Mouse (Mus musculus) embryonic stem cell, embryonic (primary cell): ENCODE data around the gene Rnf26.

Source experiments
- CTCF ChIA-PET, 4 experiments: fragments of 300-600 bp in 2 of 4; fragments of 350-600 bp in 2 of 4; sonication (Branson Sonifier 250); formaldehyde crosslinking; loops; one replicate each; lab custom pipeline; 2022; ENCODE audit warnings: inconsistent platforms in 2 of 4; lab: Charles Lee
- POLR2A ChIA-PET, 4 experiments: fragments of 300-600 bp in 2 of 4; fragments of 350-600 bp in 2 of 4; sonication (Branson Sonifier 250); formaldehyde crosslinking; loops; one replicate each; lab custom pipeline; 2022; ENCODE audit warnings: antibody characterized with exemption in 4 of 4, inconsistent platforms in 1 of 4; lab: Charles Lee

Rnf26 gene

DNA sequence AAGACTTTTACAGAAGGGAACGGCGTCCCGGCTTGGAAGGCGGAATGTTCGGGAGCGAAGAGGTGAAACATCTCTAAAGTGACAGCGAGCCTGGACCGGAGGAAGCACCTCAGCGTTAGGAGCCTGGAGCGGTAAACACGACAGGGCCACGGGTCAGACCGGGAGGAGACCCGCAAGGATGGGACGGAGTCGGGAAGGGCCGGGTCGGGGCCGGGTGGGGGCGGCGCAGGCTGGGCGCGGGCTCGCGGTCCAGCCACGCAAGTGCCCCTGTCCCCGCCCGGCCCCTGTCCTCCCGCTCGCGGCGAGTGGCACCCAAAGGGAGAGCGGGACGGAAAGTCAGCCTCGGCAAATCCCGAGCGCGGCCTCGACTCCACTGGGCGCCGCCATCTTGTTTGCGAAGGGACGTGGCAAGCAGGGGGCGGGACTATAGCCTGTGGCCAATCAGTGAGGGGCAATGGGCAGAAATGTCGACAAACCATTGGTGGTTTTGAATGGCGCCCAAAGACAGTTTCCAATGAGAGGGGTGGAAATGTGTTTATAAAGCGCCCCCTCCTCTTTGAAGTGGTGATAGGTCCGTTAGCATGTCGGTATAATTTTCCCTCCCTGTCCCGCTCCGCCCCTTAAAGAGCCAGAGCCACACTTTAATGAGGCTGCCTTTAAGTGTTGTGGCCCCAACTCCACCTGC lies at the start of gene Rnf26, which contains the start of gene Gm49380:
Gene Rnf26 (minus strand): TSS at position 413 of the 685 bp plus-strand sequence.
Gene Gm49380 (minus strand): TSS at position 396 of the 685 bp plus-strand sequence.
- ChIA-PET CTCF (interaction anchor here (0.6 to 5.2 kb wide), 6 partner anchors 11 to 340 kb away, joined by 3 to 50 read pairs (median 4); no protein-coding TSS in a partner anchor), POLR2A (interaction anchor here in 3 of 4 experiments (0.8 to 2.0 kb wide), 22 partner anchors 9 to 248 kb away, joined by 3 to 11 read pairs (median 4); partner anchors contain the start of genes Cbl (in 2 of the 3), H2afx (in 2 of the 3) and Vps11 (in 2 of the 3))

DNA sequence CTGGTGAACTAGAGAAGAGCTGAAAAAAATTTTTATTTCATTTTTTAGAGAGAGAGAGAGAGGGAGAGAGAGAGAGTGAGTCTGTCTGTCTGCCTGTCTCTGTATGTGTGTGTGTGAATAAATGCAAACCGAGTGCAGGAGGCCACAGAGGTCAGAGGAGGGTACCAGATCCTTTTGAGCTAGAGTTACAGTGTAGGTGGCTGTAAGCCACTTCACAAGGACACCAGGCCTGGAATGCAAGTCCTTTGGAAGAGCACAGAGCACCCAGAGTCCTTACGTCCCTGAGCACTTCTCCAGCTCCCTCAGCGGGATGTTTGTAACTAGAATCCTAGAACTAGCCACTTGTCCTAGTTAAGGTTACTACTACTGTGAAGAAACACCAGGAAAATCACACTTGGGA lies 46.6 kb upstream of the Rnf26 start:
- POLR2A ChIA-PET, result interaction anchor here in 1 of 4 experiments (0.8 to 2.2 kb wide), 5 partner anchors 8 to 101 kb away, joined by 3 to 15 read pairs (median 4); no protein-coding TSS in a partner anchor
- CTCF ChIA-PET, result interaction anchor here in 3 of 4 experiments (0.6 to 1.3 kb wide), 4 partner anchors 13 to 83 kb away, joined by 3 to 4 read pairs (median 3); no protein-coding TSS in a partner anchor

DNA sequence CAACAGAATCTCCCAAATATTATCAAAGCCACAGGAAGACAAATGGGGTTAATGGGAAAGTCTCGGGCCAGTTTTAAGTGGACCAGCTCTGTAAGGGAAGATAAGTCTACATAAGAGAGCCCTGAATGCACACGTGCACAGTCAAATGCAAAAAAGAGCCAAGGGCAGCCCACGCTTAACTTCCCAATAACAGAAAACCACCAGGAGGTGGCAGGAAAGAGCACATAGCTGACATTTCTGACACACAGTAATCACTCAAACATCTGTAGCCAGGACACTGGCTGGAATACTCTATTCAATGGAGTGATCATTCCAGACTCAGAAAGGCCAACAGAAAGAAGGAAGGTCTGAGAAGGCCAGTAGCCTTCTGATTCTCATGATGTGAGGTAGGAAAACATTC lies 34.0 kb upstream of the Rnf26 start:
- ChIA-PET POLR2A (interaction anchor here in 2 of 4 experiments (0.8 to 1.6 kb wide), 7 partner anchors 11 to 197 kb away, joined by 3 to 4 read pairs (median 3); partner anchors contain the start of genes Cbl (in 1 of the 2), H2afx (in 1 of the 2) and Hmbs (in 1 of the 2)), CTCF (interaction anchor here in 3 of 4 experiments (0.7 to 1.5 kb wide), 11 partner anchors 11 to 162 kb away, joined by 3 to 16 read pairs (median 4); partner anchors contain the start of gene Mcam (in 1 of the 3))

DNA sequence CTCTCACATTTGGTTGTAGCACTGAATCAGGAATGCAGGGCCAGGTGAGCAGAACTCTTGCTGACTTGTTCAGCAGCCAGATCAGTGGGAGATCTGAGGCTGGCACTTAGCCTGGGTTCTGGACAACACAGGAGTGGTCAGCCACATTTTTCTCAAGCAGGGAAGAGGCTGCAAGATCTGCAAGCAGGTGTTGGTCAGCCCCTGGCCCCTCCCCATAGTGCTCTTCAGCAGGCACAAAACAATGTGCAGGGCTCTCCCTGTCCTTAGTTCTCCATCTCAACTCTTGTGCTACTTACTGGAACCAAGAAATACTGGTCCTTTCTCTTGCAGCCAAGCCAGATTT lies 31.4 kb upstream of the Rnf26 start:
- ChIA-PET POLR2A (interaction anchor here in 2 of 4 experiments (0.6 to 10.1 kb wide), 11 partner anchors 10 to 190 kb away, joined by 3 to 72 read pairs (median 4); partner anchors contain the start of genes H2afx (in 1 of the 2) and Mcam (in 1 of the 2)), CTCF (interaction anchor here (0.5 to 1.5 kb wide), 18 partner anchors 9 to 827 kb away, joined by 3 to 6 read pairs (median 4); partner anchors contain the start of genes Dpagt1 (in 1 of the 4) and H2afx (in 1 of the 4))

DNA sequence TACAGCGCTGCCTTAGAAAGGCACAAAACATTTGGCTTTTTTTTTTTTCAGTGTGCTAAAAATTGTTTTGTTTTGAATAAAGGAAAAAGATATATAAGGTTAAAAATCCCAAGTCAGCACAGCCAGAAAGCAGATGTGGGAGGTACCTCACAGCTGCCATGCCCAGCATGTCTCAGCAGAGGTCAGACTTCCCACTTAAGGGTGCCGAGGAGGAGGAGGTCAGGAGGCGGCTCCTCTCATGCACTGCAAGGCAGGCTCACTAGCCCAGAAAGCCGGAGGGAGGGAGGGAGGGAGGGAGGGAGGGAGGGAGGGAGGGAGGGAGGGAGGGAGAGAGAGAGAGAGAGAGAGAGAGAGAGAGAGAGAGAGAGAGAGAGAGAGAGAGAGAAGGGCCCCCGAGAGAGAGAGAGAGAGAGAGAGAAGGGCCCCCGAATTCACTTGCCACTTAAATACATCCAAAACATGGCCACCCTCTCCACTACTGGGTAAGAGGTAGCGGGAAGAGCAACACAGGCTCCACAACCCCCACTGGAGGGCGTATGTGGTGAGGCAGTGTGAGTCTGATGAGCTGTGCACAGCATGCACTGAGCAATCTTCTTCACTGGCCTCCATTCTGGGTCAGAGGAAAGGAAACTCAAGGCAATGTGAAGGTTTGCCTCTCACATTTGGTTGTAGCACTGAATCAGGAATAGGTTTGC lies 30.9 kb upstream of the Rnf26 start:
- POLR2A ChIA-PET, result interaction anchor here in 2 of 4 experiments (0.6 to 10.1 kb wide), 13 partner anchors 9 to 273 kb away, joined by 3 to 72 read pairs (median 4); partner anchors contain the start of genes H2afx (in 1 of the 2) and Mcam (in 1 of the 2)
- CTCF ChIA-PET, result interaction anchor here (0.5 to 1.5 kb wide), 26 partner anchors 8 to 826 kb away, joined by 3 to 9 read pairs (median 4); partner anchors contain the start of genes Abcg4 (in 1 of the 4), Cbl (in 1 of the 4), Dpagt1 (in 1 of the 4) and H2afx (in 1 of the 4)

DNA sequence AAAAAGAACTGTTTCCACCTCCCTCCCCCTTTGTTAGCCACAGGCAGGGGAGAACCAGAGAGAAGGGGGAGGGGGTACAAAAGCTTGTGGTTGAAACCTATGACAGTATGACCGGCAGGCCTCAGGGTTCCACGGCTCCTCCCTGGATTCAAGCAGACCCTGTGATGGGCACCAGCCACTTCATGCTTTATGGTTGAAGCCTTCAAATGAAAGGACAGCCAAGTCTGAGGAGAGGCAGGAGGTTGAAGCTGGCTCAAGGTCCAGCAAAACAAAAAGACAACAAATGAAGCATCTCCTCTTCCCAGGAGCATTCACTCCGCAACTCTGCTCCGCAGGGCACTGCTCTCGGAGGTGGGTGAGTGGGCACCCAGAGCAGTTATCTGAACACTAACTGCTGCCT lies 30.1 kb upstream of the Rnf26 start:
- ChIA-PET CTCF (interaction anchor here in 2 of 4 experiments (0.5 to 1.4 kb wide), 7 partner anchors 9 to 149 kb away, joined by 3 to 9 read pairs (median 4); partner anchors contain the start of genes Abcg4 (in 1 of the 2) and Cbl (in 1 of the 2)), POLR2A (interaction anchor here in 2 of 4 experiments (0.6 to 10.1 kb wide), 12 partner anchors 8 to 710 kb away, joined by 3 to 72 read pairs (median 6); partner anchors contain the start of genes Cbl (in 1 of the 2), H2afx (in 1 of the 2), Hmbs (in 1 of the 2) and Mcam (in 1 of the 2))

DNA sequence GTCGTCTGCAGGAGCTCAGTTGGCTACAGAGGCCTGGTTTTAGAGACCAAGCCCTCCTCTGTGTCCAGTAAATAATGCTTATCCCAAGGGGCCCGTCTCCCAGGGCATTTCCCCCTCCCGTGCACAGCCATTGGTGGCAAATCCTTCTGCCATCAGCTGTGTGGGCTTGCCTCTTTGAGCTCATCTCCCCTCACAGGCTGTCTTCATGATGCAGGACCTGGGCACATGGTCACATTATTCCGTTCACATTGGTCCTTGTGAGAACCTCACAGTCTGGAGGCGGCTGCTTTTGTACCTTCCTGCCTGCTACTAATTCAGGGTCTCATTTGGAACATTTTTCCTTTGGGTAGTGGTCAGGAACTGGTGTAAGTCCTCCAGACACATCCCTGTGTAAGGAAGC lies 28.6 kb upstream of the Rnf26 start:
- CTCF ChIA-PET, result interaction anchor here (0.5 to 1.2 kb wide), 7 partner anchors 12 to 514 kb away, joined by 3 to 7 read pairs (median 4); no protein-coding TSS in a partner anchor
- POLR2A ChIA-PET, result interaction anchor here in 3 of 4 experiments (0.6 to 10.1 kb wide), 13 partner anchors 8 to 193 kb away, joined by 3 to 72 read pairs (median 5); partner anchors contain the start of genes H2afx (in 2 of the 3), Cbl (in 1 of the 3) and Hinfp (in 1 of the 3)

DNA sequence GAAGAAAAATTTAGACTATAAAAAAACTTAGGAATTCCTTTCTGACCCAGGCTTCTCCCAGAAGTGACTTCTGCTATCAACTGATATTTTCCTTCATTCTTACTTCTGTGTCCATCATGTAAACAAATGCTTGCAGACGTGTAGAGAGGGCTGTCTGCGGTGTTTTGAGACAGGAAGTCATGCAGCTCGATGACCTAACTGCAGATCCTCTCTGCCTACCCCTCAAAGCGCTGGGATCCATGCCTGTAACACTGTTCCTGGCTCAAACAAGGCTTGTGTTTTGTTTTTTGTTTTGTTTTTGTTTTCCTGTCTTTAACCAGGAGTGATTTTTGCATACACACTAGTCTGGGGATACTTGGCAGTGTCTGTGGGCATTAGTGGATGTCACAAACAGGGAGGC lies 24.5 kb upstream of the Rnf26 start:
- ChIA-PET CTCF (no interaction called here), POLR2A (interaction anchor here in 2 of 4 experiments (3.9 to 10.1 kb wide), 2 partner anchors 9 to 12 kb away, joined by 20 to 72 read pairs; no protein-coding TSS in a partner anchor)

DNA sequence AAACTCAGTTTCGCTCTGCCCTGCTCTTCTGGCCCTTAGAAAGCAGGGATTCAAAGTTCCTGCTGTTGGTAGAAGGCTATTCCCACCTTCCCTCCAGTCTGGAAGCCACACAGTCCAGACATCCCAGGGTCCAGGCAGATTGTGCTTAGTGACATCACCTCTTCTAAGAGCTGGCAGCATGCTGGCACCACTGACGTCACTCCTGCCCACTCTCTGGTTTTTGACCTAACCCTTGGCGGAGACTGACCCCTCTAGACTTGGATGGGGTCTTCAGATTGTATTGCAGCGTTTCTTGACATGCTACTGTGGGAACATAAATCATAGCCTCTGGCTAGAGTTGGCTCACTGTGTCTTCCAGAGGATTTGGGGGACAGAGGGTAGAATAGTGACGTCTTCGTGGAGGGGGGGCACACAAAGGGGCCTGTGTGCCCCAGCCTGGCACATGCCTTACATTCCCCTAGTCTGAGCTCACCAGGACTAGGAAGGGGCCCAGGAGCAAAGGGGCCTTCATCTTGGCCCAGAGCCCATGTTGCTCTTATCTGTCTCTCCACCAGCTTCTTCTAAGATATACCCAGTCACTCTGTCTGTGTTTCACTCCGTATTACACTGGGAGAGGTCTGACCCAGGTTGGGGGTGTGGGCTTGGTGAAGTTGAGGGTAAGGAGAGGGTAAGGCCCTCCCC lies 22.6 kb upstream of the Rnf26 start:
- POLR2A ChIA-PET, result interaction anchor here in 2 of 4 experiments (1.0 to 11.4 kb wide), 19 partner anchors 7 to 1365 kb away, joined by 3 to 104 read pairs (median 5); partner anchors contain the start of genes Abcg4 (in 1 of the 2), Cbl (in 1 of the 2), Ccdc84 (in 1 of the 2) and H2afx (in 1 of the 2)
- CTCF ChIA-PET, result interaction anchor here in 3 of 4 experiments (0.7 to 2.9 kb wide), 10 partner anchors 9 to 41 kb away, joined by 3 to 13 read pairs (median 4); no protein-coding TSS in a partner anchor

DNA sequence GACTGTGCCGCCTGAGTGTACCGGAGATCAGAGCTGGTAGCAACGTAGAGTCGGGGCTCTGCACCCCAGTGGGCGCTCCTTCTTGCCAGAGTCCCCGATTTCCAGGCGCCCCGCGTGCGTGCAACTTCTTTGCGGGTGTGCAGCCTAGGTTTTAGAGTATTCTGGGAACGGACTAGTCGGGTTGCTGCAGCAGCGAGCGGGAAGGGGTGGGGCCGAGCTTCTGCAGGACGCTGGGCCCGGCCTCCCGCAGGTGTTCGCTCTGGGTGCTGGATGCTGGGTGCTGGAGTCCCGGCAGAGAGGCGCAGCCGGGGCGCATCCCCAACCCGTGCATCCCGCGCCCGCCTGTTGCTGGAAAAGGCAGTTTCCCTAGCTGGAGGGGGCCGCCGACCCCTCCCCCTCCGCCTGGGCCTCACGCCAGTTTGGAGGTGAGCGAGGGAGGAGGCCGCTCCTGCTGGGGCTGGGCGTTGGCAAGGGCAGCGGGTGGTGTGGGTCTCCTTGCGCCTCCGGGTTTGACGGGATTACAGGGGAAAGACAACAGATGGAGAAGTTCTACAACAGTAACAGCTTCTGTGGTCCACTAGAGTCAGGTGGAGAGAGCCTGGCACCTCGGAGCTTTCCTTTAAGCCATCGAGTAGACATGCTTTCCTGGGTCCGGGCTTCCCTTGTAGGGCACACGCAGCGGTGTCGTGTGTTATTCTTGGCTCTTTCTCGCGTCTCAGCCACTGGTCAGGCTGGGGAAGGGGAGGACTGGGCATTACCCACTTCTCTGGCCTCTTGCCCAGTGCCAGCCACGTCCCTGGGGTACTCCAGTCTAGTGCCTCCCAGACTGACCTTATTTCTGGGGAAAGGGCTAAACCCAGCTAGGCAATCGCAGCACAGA lies 21.8 kb upstream of the Rnf26 start:
- POLR2A ChIA-PET, result interaction anchor here in 3 of 4 experiments (0.5 to 11.4 kb wide), 25 partner anchors 9 to 1366 kb away, joined by 3 to 104 read pairs (median 4); partner anchors contain the start of genes Vps11 (in 2 of the 3), Abcg4 (in 1 of the 3), Cbl (in 1 of the 3) and Ccdc84 (in 1 of the 3)
- CTCF ChIA-PET, result interaction anchor here (0.7 to 2.9 kb wide), 15 partner anchors 9 to 244 kb away, joined by 3 to 13 read pairs (median 3); partner anchors contain the start of genes Hyou1 (in 1 of the 4) and Vps11 (in 1 of the 4)

DNA sequence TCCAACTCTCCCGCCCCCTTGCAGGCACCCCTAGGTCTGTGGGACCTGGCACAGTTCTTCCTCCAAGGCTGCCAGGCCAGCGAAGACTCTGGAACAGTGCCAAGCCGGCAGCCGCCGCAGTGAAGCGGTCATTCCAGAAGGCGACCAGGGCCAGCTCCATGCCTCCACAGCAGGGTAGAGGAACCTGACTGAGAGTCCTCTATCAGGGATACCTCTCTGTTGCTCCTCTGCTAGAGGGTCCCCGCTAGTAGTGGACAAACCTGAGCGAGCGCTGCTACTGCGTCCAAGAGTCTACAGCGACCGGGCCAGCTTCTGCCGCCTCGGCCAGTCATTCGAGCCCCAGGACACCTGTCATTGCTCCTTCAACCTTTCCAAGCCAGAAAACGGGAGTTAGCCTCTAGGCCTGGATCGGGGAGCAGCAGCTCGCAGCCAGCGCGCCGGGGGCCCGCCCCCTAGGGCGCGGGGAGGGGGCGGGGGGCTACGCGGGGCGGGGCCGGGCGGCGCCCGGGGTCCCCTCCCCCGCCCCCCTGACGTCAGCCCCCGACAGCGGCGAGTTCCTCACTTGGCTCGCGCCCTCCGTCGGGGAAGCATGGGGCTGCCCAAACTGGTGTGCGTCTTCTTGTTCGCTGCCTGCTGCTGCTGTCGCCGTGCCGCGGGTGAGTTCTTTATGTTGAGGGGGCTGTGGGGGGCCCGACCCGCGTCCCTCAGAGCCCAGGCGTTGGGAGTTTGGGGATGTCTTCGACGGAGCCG lies 21.0 kb upstream of the Rnf26 start, which contains the start of gene Mcam:
Gene Mcam (plus strand): TSS at position 369 of the 750 bp plus-strand sequence.
- ChIA-PET POLR2A (interaction anchor here in 3 of 4 experiments (0.5 to 11.4 kb wide), 25 partner anchors 8 to 471 kb away, joined by 3 to 104 read pairs (median 4); partner anchors contain the start of genes Vps11 (in 2 of the 3), Abcg4 (in 1 of the 3), Cbl (in 1 of the 3) and Ccdc84 (in 1 of the 3)), CTCF (interaction anchor here in 3 of 4 experiments (0.8 to 2.9 kb wide), 11 partner anchors 8 to 245 kb away, joined by 3 to 13 read pairs (median 3); partner anchors contain the start of genes Hyou1 (in 1 of the 3) and Vps11 (in 1 of the 3))

DNA sequence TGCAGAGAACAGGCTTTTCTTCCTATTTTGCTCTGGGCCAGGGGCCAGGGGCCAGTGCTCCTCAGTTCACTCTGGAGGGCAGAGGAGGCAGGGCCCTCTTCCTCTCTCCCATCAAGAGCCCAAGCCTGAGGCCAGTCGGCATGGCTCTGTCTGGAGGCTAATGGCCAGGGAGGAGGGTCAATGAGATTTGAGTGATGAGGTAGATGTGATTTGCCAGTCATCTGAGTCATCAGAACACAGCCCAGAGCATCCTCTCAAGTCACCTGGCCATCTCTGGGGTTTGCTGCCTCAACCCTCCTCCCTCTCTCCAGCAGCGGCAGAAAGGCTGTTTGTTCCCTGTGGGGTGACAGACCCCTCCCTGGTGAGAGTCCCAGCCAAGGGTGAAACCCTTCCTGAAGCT lies 20.0 kb upstream of the Rnf26 start:
- ChIA-PET POLR2A (interaction anchor here in 2 of 4 experiments (0.8 to 11.4 kb wide), 5 partner anchors 11 to 201 kb away, joined by 3 to 104 read pairs (median 4); partner anchors contain the start of genes Cbl (in 1 of the 2) and H2afx (in 1 of the 2)), CTCF (no interaction called here)

DNA sequence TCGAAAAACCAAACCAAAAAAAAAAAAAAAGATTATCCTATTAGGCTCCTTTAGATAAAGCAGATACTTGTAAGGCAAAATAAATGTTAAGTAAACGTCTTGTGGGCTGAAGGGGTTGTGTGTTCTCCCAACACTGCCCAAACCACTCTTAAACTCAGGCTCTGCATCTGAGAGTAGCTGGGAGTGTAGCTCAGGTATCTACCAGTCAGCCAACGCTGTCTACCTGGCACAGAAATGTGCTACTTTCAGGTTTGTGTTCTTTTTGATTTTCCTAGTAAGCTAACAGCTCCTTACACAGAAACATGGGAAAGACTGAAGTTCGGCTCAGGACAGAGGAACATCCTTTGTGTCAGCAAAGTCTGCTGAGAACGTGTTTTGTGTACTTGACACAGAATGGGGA lies 18.9 kb upstream of the Rnf26 start:
- ChIA-PET POLR2A (interaction anchor here in 3 of 4 experiments (0.6 to 11.4 kb wide), 7 partner anchors 8 to 303 kb away, joined by 3 to 104 read pairs (median 4); partner anchors contain the start of genes Cbl (in 1 of the 3) and H2afx (in 1 of the 3)), CTCF (interaction anchor here (0.6 to 1.8 kb wide), 6 partner anchors 13 to 230 kb away, joined by 3 to 11 read pairs (median 4); partner anchors contain the start of gene Vps11 (in 1 of the 4))

DNA sequence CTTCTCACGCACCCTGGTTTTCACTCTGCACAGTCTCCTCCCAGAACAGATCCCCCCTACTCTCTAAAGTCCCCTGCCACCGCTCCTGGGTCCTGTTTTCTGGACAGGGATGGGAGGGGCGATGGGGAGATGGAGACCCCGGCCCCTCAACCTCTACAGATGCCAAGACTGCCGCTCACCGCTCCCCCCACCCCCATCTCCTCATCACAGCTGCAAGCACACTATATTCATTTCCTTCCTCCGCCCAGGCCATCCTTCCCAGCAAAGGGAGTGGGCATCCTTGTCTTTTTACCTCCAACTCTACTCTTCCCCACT lies 17.9 kb upstream of the Rnf26 start:
- ChIA-PET CTCF (interaction anchor here in 3 of 4 experiments (0.5 to 1.8 kb wide), 8 partner anchors 9 to 322 kb away, joined by 3 to 7 read pairs (median 4); no protein-coding TSS in a partner anchor), POLR2A (interaction anchor here (0.6 to 11.4 kb wide), 16 partner anchors 9 to 313 kb away, joined by 3 to 104 read pairs (median 4); partner anchors contain the start of genes H2afx (in 2 of the 4), Ccdc84 (in 1 of the 4), Hmbs (in 1 of the 4) and Hyou1 (in 1 of the 4))
